Mouse (Mus musculus) ES-Bruce4 (cell line): Measurements from ENCODE around the gene Tjap1. TPM values are rescaled to one million over a fixed set of nuclear protein-coding genes. Genes with fewer than 3 reads are reported as not detected.

ENCODE experiments used
- H3K27ac ChIP-seq: 2 replicates; pipeline ENCODE4 v1.5.1; 2012; ENCODE audit warnings: low read length, inconsistent platforms; ENCODE audit not compliant: insufficient read depth
- H3K27me3 ChIP-seq: 2 replicates; pipeline ENCODE4 v1.6.1; 2012; ENCODE audit warnings: mild to moderate bottlenecking, low read length, inconsistent platforms; ENCODE audit not compliant: control insufficient read depth, poor library complexity, insufficient read depth, severe bottlenecking
- H3K36me3 ChIP-seq: 2 replicates; pipeline ENCODE4 v1.6.1; 2012; ENCODE audit warnings: inconsistent platforms, mild to moderate bottlenecking, low read length, moderate library complexity; ENCODE audit not compliant: control insufficient read depth, poor library complexity, insufficient read depth, severe bottlenecking
- H3K4me1 ChIP-seq: one replicate; pipeline ENCODE4 v1.8.1; 2011; ENCODE audit warnings: low read length; ENCODE audit not compliant: control insufficient read depth, insufficient read depth
- H3K4me3 ChIP-seq: 2 replicates; pipeline ENCODE4 v1.5.1; 2011; ENCODE audit warnings: low read depth, mild to moderate bottlenecking, low read length
- H3K9ac ChIP-seq: 2 replicates; pipeline ENCODE4 v1.6.1; 2012; ENCODE audit warnings: low read depth, mild to moderate bottlenecking, inconsistent platforms; ENCODE audit not compliant: poor library complexity, severe bottlenecking
- H3K9me3 ChIP-seq: replicated peaks from 2 replicates; pipeline ENCODE4 v1.6.1; 2012; ENCODE audit warnings: mild to moderate bottlenecking, low read length, inconsistent platforms; ENCODE audit not compliant: control insufficient read depth, poor library complexity, insufficient read depth, severe bottlenecking
- CTCF ChIP-seq: IDR thresholded peaks from one replicate; pipeline ENCODE4 v1.8.1; 2011; ENCODE audit warnings: low read depth, low read length
- EP300 ChIP-seq: IDR thresholded peaks from 2 replicates; pipeline ENCODE4 v1.6.1; 2011; ENCODE audit warnings: low read depth, low read length; ENCODE audit not compliant: insufficient read depth
- POLR2A ChIP-seq: IDR thresholded peaks from one replicate; pipeline ENCODE4 v1.8.1; 2011; ENCODE audit warnings: low read length; ENCODE audit not compliant: insufficient read depth
- polyA plus RNA-seq: library from polyadenylated mRNA; stranded (reverse); fragments of >200 nt; gene quantifications from 2 replicates; pipeline ENCODE4 v1.2.4, GENCODE M21; 2011; ENCODE audit warnings: low read depth; ENCODE audit not compliant: missing spikeins, insufficient read depth, insufficient read length

The Tjap1 gene
- polyA plus RNA-seq, 1 experiment, result 75.2 TPM

GRCm38 (mm10) chr17:46236067-46236466, 46.8 kb downstream of the Tjap1 start:
- TF ChIP-seq EP300 (no peak), POLR2A (no peak), CTCF (no peak)
- Histone ChIP-seq H3K36me3 (peaks cover 74% of the 10 kb centered on the region), H3K9me3 (no peaks in the 10 kb centered on the region), H3K27ac (no peak overlapping the region), H3K4me3 (no peak overlapping the region), H3K4me1 (no peaks in the 10 kb centered on the region), H3K27me3 (no peaks in the 10 kb centered on the region), H3K9ac (no peak overlapping the region)

GRCm38 (mm10) chr17:46227576-46227975, 55.2 kb downstream of the Tjap1 start:
- Histone ChIP-seq H3K9ac (no peak overlapping the region), H3K4me1 (no peaks in the 10 kb centered on the region), H3K36me3 (peaks cover 87% of the 10 kb centered on the region), H3K27ac (no peak overlapping the region), H3K9me3 (no peaks in the 10 kb centered on the region), H3K27me3 (no peaks in the 10 kb centered on the region), H3K4me3 (no peak overlapping the region)
- TF ChIP-seq CTCF, result no peak

GRCm38 (mm10) chr17:46221601-46222000, 61.2 kb downstream of the Tjap1 start:
- Histone ChIP-seq H3K4me3 (no peak overlapping the region), H3K9ac (no peak overlapping the region), H3K27me3 (no peaks in the 10 kb centered on the region), H3K4me1 (no peaks in the 10 kb centered on the region), H3K27ac (no peak overlapping the region), H3K9me3 (no peaks in the 10 kb centered on the region), H3K36me3 (peaks cover 92% of the 10 kb centered on the region)
- TF ChIP-seq EP300 (no peak), CTCF (no peak)

- Histone ChIP-seq H3K27me3 (no peaks in the 10 kb centered on the region), H3K27ac (no peak overlapping the region), H3K9ac (no peak overlapping the region), H3K36me3 (peaks cover 83% of the 10 kb centered on the region), H3K4me1 (no peaks in the 10 kb centered on the region), H3K4me3 (no peak overlapping the region), H3K9me3 (no peaks in the 10 kb centered on the region)
- TF ChIP-seq CTCF (no peak), EP300 (no peak), POLR2A (no peak)
These were observed 72.3 kb downstream of the Tjap1 start for GRCm38 (mm10) chr17:46210550-46210949.

Other genes with a start within 250 kb of the Tjap1 start
- gene Mrps18a, start 172.0 kb downstream of the Tjap1 start, polyA plus RNA-seq, result 71.7 and 78.5 TPM in 2 replicates
- 1.0 and 1.5 TPM in 2 replicates for gene Rsph9, start 138.8 kb downstream of the Tjap1 start, polyA plus RNA-seq
- 10.3 and 14.8 TPM in 2 replicates for gene Mad2l1bp, start 129.5 kb downstream of the Tjap1 start, polyA plus RNA-seq
- gene Gtpbp2, start 122.0 kb downstream of the Tjap1 start, polyA plus RNA-seq, result 23.5 and 25.8 TPM in 2 replicates
- gene Polh, start 80.4 kb downstream of the Tjap1 start, polyA plus RNA-seq, result 28.1 and 30.1 TPM in 2 replicates
- gene Xpo5, start 80.2 kb downstream of the Tjap1 start, polyA plus RNA-seq, result 77.8 and 79.1 TPM in 2 replicates
- gene Polr1c, start 35.0 kb downstream of the Tjap1 start, polyA plus RNA-seq, result 106 and 133 TPM in 2 replicates
- gene Yipf3, start 34.9 kb downstream of the Tjap1 start, polyA plus RNA-seq, result 57.0 and 64.0 TPM in 2 replicates
- 0.57 and 0.68 TPM in 2 replicates for gene Lrrc73, start 29.5 kb downstream of the Tjap1 start, polyA plus RNA-seq
- gene Dlk2, start 14.4 kb upstream of the Tjap1 start, polyA plus RNA-seq, result 0.91 and 1.3 TPM in 2 replicates
- 3.9 and 4.4 TPM in 2 replicates for gene Abcc10, start 45.3 kb upstream of the Tjap1 start, polyA plus RNA-seq
- 55.0 and 62.7 TPM in 2 replicates for gene Zfp318, start 100.7 kb upstream of the Tjap1 start, polyA plus RNA-seq
- 1.3 TPM in 1 of 2 replicates, not detected in the other for gene Crip3, start 145.9 kb upstream of the Tjap1 start, polyA plus RNA-seq
- 6.0 and 6.1 TPM in 2 replicates for gene Slc22a7, start 155.4 kb upstream of the Tjap1 start, polyA plus RNA-seq
- gene Ttbk1, start 204.6 kb upstream of the Tjap1 start, polyA plus RNA-seq, result 0.90 and 1.3 TPM in 2 replicates
- gene Dnph1, start 213.7 kb upstream of the Tjap1 start, polyA plus RNA-seq, result 21.8 and 24.1 TPM in 2 replicates